10 mouse cellular contexts compared by ENCODE assay signal in the genomic region with DNA sequence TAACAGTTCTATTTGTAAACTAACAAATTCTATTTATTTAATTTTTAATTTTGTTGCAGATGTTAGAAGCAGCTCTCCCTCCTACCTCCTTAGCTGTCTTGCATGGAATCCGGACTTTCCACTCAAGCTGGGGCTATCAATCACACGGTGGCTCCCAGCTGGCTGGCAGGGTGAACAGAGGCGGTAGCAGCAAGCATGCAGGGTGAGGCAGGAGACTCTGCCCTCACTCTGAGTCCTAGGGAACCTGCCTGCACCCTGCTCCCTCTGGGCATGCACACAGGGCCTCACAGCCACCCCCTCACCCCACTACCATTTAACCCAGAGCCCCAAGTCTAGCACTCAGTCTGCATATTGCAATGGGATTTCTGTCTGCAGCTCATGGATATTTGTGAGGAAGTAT.
DNase-seq lines count a peak whose midpoint lies in the region; ATAC-seq and TF ChIP-seq lines count a peak whose summit lies in the region.
"Had no signal": no experiment of that assay in that cellular context is flagged by ENCODE, and none has a peak within 500 bp of the region (broad histone marks: within the 10 kb centered on the region; RNA-seq: fewer than 3 reads in every experiment).

No protein-coding gene starts in this region.

- no peak overlapping the region for H3K4me3 ChIP-seq in hindbrain, embryonic 11.5 days (ENCODE audit: low read depth, low read length)
- no peak overlapping the region for H3K4me3 ChIP-seq in hindbrain, postnatal 0 days (ENCODE audit: low read length)
- H3K4me3 ChIP-seq in intestine, embryonic 14.5 days (ENCODE audit: low read depth, low read length), result no peak overlapping the region
- no peak overlapping the region for H3K4me3 ChIP-seq in limb, embryonic 15.5 days

- no peaks in the 10 kb centered on the region for H3K9me3 ChIP-seq in hindbrain, embryonic 11.5 days (ENCODE audit: control insufficient read depth, low read length)
- H3K9me3 ChIP-seq in hindbrain, postnatal 0 days (ENCODE audit: low read length), result no peaks in the 10 kb centered on the region
- no peaks in the 10 kb centered on the region for H3K9me3 ChIP-seq in intestine, embryonic 14.5 days (ENCODE audit: control insufficient read depth, low read length)
- no peaks in the 10 kb centered on the region for H3K9me3 ChIP-seq in limb, embryonic 15.5 days

- H3K4me2 ChIP-seq in hindbrain, embryonic 11.5 days (replicated peaks; ENCODE audit: low read depth, low read length), result 0 out of 2 replicates have a peak overlapping the region, but pooled peaks have one; percentile 5
- H3K4me2 ChIP-seq in hindbrain, postnatal 0 days (ENCODE audit: low read depth, low read length), result no peak overlapping the region
- no peak overlapping the region for H3K4me2 ChIP-seq in intestine, embryonic 14.5 days (ENCODE audit: low read length)
- H3K4me2 ChIP-seq in limb, embryonic 15.5 days, result no peak overlapping the region

- peak; percentile 51 for DNase-seq in hindbrain, embryonic 11.5 days (ENCODE audit: low spot score)
- DNase-seq in hindbrain, postnatal 0 days (ENCODE audit: low spot score), result no peak
- DNase-seq in brain, adult 2 months (ENCODE audit: low read depth, low spot score), result peak; percentile 54
- DNase-seq in intestine, embryonic 14.5 days (ENCODE audit: low spot score), result no peak
- no peak for DNase-seq in lung, postnatal 36 days
- DNase-seq in right cerebral cortex, postnatal 36 days (ENCODE audit: low spot score in 2 of 2), result no peak
- DNase-seq: heart, postnatal 14 days; thymus, adult 2 months had no signal

- H3K27me3 ChIP-seq in hindbrain, embryonic 11.5 days (ENCODE audit: control insufficient read depth, insufficient read depth, low read length), result no peaks in the 10 kb centered on the region
- peaks cover 3% of the 10 kb centered on the region; the same call in 1 of the 2 replicates for H3K27me3 ChIP-seq in hindbrain, postnatal 0 days (ENCODE audit: insufficient read depth, low read length)
- no peaks in the 10 kb centered on the region for H3K27me3 ChIP-seq in intestine, embryonic 14.5 days (replicated peaks; ENCODE audit: control insufficient read depth, insufficient read depth, low read length)
- H3K27me3 ChIP-seq in limb, embryonic 15.5 days, result peaks cover 4% of the 10 kb centered on the region; the same call in 1 of the 2 replicates

- TF ChIP-seq CTCF in hindbrain, postnatal 0 days (IDR thresholded peaks at IDR 0.05; ENCODE audit: low read depth), result no peak

- no peak overlapping the region for H3K27ac ChIP-seq in hindbrain, embryonic 11.5 days (ENCODE audit: low read depth, low read length)
- no peak overlapping the region for H3K27ac ChIP-seq in hindbrain, postnatal 0 days
- H3K27ac ChIP-seq in intestine, embryonic 14.5 days (ENCODE audit: low read depth), result no peak overlapping the region
- H3K27ac ChIP-seq in limb, embryonic 15.5 days, result peak overlapping the region; percentile 48; the same call in 1 of the 2 replicates

- 2% methylated on average over 3 of the region's 3 CpGs for WGBS in hindbrain, embryonic 11.5 days
- WGBS in hindbrain, postnatal 0 days, result 25% methylated on average over 3 of the region's 3 CpGs
- 12% methylated on average over 3 of the region's 3 CpGs for WGBS in intestine, embryonic 14.5 days
- WGBS in limb, embryonic 15.5 days, result 28% methylated on average over 3 of the region's 3 CpGs

- H3K36me3 ChIP-seq in hindbrain, embryonic 11.5 days (ENCODE audit: control insufficient read depth, insufficient read depth, low read length), result no peaks in the 10 kb centered on the region
- H3K36me3 ChIP-seq in hindbrain, postnatal 0 days (ENCODE audit: insufficient read depth, low read length), result no peaks in the 10 kb centered on the region
- no peaks in the 10 kb centered on the region for H3K36me3 ChIP-seq in intestine, embryonic 14.5 days (ENCODE audit: control insufficient read depth, insufficient read depth, low read length)
- H3K36me3 ChIP-seq in limb, embryonic 15.5 days, result no peaks in the 10 kb centered on the region

- ATAC-seq in hindbrain, embryonic 11.5 days (ENCODE audit: low FRiP score), result no peak
- no peak for ATAC-seq in hindbrain, postnatal 0 days
- ATAC-seq in intestine, embryonic 14.5 days (replicated peaks; ENCODE audit: low FRiP score, low TSS enrichment, low read depth), result peak; percentile 58
- peak; percentile 54; the same call in 1 of the 2 replicates for ATAC-seq in limb, embryonic 15.5 days (ENCODE audit: insufficient number of reproducible peaks, low FRiP score, low TSS enrichment, low read depth)
- ATAC-seq in megakaryocyte-erythroid progenitor cell, adult 5-6 weeks (replicated peaks; ENCODE audit: low FRiP score, low TSS enrichment, poor library complexity, severe bottlenecking), result no peak

- no peak overlapping the region for H3K9ac ChIP-seq in hindbrain, embryonic 11.5 days (ENCODE audit: low read depth, low read length)
- no peak overlapping the region for H3K9ac ChIP-seq in hindbrain, postnatal 0 days (replicated peaks; ENCODE audit: low read length)
- H3K9ac ChIP-seq in intestine, embryonic 14.5 days (ENCODE audit: low read length), result no peak overlapping the region
- no peak overlapping the region for H3K9ac ChIP-seq in limb, embryonic 15.5 days

- H3K4me1 ChIP-seq in hindbrain, embryonic 11.5 days (replicated peaks; ENCODE audit: control insufficient read depth, insufficient read depth, low read length), result peaks cover 6% of the 10 kb centered on the region; the same call in 1 of the 2 replicates
- peaks cover 6% of the 10 kb centered on the region; the same call in 1 of the 2 replicates for H3K4me1 ChIP-seq in hindbrain, postnatal 0 days (ENCODE audit: insufficient read depth, low read length)
- H3K4me1 ChIP-seq in intestine, embryonic 14.5 days (replicated peaks; ENCODE audit: control insufficient read depth, insufficient read depth, low read length), result peaks cover 27% of the 10 kb centered on the region
- H3K4me1 ChIP-seq in limb, embryonic 15.5 days, result peaks cover 61% of the 10 kb centered on the region

Comparison
In these comparisons a context has a peak if more than half of its experiments do, and no peak if none do; other contexts are left out.
1. DNase-seq: peak in hindbrain, embryonic 11.5 days (single experiment) and brain, adult 2 months (single experiment); none in hindbrain, postnatal 0 days (single experiment), intestine, embryonic 14.5 days (single experiment), lung, postnatal 36 days (single experiment) and right cerebral cortex, postnatal 36 days (0 of 2).
2. ATAC-seq: peak in intestine, embryonic 14.5 days (single experiment) and limb, embryonic 15.5 days (single experiment); none in hindbrain, embryonic 11.5 days (single experiment), hindbrain, postnatal 0 days (single experiment) and megakaryocyte-erythroid progenitor cell, adult 5-6 weeks (single experiment).